Mouse (Mus musculus): ENCODE results near the gene Gabbr2. TPM values are rescaled to one million over a fixed set of nuclear protein-coding genes. Genes with fewer than 3 reads are reported as not detected.

Gene Gabbr2
- polyA plus RNA-seq, 1 experiment from 2014 or later, result 0.12 TPM

DNA sequence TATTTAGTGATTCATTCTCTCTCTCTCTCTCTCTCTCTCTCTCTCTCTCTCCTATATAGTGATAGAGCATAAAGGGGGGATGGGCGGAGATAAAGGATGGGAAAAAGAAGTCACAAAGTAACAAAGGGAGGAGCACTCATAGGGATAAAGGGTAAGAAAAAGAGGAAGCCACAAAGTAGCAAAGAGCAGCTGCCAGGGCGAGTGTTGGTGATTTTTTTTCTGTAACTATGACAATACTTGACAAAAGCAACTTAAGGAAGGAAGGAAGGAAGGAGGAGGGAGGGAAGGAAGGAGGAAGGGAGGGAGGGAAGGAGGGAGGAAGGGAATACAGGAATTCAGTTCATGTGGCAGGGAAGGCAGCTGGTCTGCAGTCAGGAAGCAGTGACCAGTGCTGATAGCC is 162.0 kb downstream of the Gabbr2 start:
- Histone ChIP-seq H3K4me1 (no peaks in the 10 kb centered on the region), H3K27ac (no peak overlapping the region), H3K9ac (no peak overlapping the region), H3K4me2 (no peak overlapping the region), H3K9me3 (no peaks in the 10 kb centered on the region), H3K4me3 (replicated peaks) (no peak overlapping the region), H3K27me3 (replicated peaks) (no peaks in the 10 kb centered on the region), H3K36me3 (no peaks in the 10 kb centered on the region)
- no peak for ATAC-seq (ENCODE audit: insufficient read depth, low FRiP score, low read depth)
- WGBS, result 39% methylated on average over 2 of the region's 2 CpGs

DNA sequence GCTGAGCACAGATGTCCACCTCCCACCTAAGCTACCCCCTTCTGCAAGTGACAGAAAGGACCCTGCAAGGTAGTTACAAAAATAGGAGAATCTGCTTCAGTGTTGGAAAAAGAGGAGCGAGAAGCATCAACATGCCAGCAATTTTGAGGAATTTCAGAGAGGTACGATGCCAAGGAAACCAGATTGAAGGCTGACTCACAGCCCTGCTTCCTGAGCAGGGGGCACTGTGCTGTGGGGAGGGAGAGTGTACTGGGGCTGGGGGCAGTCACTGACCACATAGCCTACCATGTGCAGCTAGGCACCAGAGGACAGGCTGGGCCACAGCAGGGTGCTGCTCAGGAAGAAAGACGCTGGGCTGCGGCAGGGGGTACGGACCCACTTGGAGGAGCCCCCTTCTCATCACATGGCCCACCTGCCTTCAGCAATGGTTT is 163.5 kb downstream of the Gabbr2 start:
- Histone ChIP-seq H3K36me3 (no peaks in the 10 kb centered on the region), H3K27ac (no peak overlapping the region), H3K4me1 (no peaks in the 10 kb centered on the region), H3K9me3 (no peaks in the 10 kb centered on the region), H3K4me3 (replicated peaks) (no peak overlapping the region), H3K4me2 (no peak overlapping the region), H3K9ac (no peak overlapping the region), H3K27me3 (replicated peaks) (no peaks in the 10 kb centered on the region)
- WGBS, result 88% methylated on average over 5 of the region's 5 CpGs
- ATAC-seq (ENCODE audit: insufficient read depth, low FRiP score, low read depth), result no peak

- Histone ChIP-seq H3K27ac (no peak overlapping the region), H3K9me3 (no peaks in the 10 kb centered on the region), H3K4me1 (no peaks in the 10 kb centered on the region), H3K27me3 (replicated peaks) (no peaks in the 10 kb centered on the region), H3K36me3 (no peaks in the 10 kb centered on the region), H3K9ac (no peak overlapping the region), H3K4me2 (no peak overlapping the region), H3K4me3 (replicated peaks) (no peak overlapping the region)
- ATAC-seq (ENCODE audit: insufficient read depth, low FRiP score, low read depth), result no peak
- WGBS, result 57% methylated on average over 9 of the region's 9 CpGs
Observed at GRCm38 (mm10) chr4:46827471-46827870, 164.2 kb downstream of the Gabbr2 start.

GRCm38 (mm10) chr4:46825846-46826529 is 165.7 kb downstream of the Gabbr2 start:
- Histone ChIP-seq H3K9me3 (no peaks in the 10 kb centered on the region), H3K27me3 (replicated peaks) (no peaks in the 10 kb centered on the region), H3K9ac (no peak overlapping the region), H3K4me3 (replicated peaks) (no peak overlapping the region), H3K27ac (no peak overlapping the region), H3K4me1 (no peaks in the 10 kb centered on the region), H3K4me2 (no peak overlapping the region), H3K36me3 (no peaks in the 10 kb centered on the region)
- 75% methylated on average over 10 of the region's 10 CpGs for WGBS
- peak; percentile 40; the same call in 1 of the 2 replicates for ATAC-seq (ENCODE audit: insufficient read depth, low FRiP score, low read depth)

- Histone ChIP-seq H3K27ac (no peak overlapping the region), H3K4me3 (replicated peaks) (no peak overlapping the region), H3K27me3 (replicated peaks) (no peaks in the 10 kb centered on the region), H3K9ac (no peak overlapping the region), H3K36me3 (no peaks in the 10 kb centered on the region), H3K9me3 (no peaks in the 10 kb centered on the region), H3K4me1 (no peaks in the 10 kb centered on the region), H3K4me2 (no peak overlapping the region)
- ATAC-seq (ENCODE audit: insufficient read depth, low FRiP score, low read depth), result no peak
- 76% methylated on average over 14 of the region's 14 CpGs for WGBS
Observed at GRCm38 (mm10) chr4:46823738-46824137, 167.9 kb downstream of the Gabbr2 start.

DNA sequence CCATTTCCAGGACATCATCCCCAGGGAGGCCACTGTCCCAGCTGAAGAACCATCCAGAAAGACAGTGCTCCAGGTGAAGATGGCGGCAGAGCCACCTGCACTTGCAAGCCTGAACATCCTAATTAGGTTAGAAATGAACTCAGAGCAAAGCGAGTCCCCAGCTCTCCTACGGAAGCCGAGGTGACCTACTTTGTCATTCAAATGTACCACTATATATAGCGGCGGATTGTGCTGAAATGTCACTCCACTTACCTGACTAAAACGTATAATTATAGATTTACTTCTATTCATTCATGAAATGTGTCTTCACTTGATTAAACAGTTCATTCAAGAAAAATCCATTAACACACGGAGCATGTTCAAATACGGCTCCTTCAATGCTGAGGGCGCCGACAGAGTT is 170.0 kb downstream of the Gabbr2 start:
- Histone ChIP-seq H3K27me3 (replicated peaks) (no peaks in the 10 kb centered on the region), H3K9ac (no peak overlapping the region), H3K4me1 (no peaks in the 10 kb centered on the region), H3K27ac (no peak overlapping the region), H3K9me3 (no peaks in the 10 kb centered on the region), H3K4me2 (no peak overlapping the region), H3K36me3 (no peaks in the 10 kb centered on the region), H3K4me3 (replicated peaks) (no peak overlapping the region)
- 84% methylated on average over 11 of the region's 11 CpGs for WGBS
- ATAC-seq (ENCODE audit: insufficient read depth, low FRiP score, low read depth), result no peak

- no peaks in the 10 kb centered on the region for H3K36me3 ChIP-seq
- no peak overlapping the region for H3K4me2 ChIP-seq
- no peaks in the 10 kb centered on the region for H3K27me3 ChIP-seq (replicated peaks)
Observed at GRCm38 (mm10) chr4:46814954-46815353, 176.7 kb downstream of the Gabbr2 start.

GRCm38 (mm10) chr4:46814236-46814635 is 177.4 kb downstream of the Gabbr2 start:
- Histone ChIP-seq H3K4me1 (0 out of 2 replicates have a peak, but pooled peaks cover 6% of the 10 kb centered on the region), H3K9me3 (no peaks in the 10 kb centered on the region), H3K4me3 (replicated peaks) (no peak overlapping the region), H3K4me2 (no peak overlapping the region), H3K27ac (no peak overlapping the region), H3K9ac (no peak overlapping the region), H3K27me3 (replicated peaks) (no peaks in the 10 kb centered on the region), H3K36me3 (no peaks in the 10 kb centered on the region)
- 79% methylated on average over 10 of the region's 10 CpGs for WGBS
- ATAC-seq (ENCODE audit: insufficient read depth, low FRiP score, low read depth), result no peak

More at GRCm38 (mm10) chr4:46814954-46815353, 176.7 kb downstream of the Gabbr2 start:
- 54% methylated on average over 4 of the region's 4 CpGs for WGBS
- no peak overlapping the region for H3K4me3 ChIP-seq (replicated peaks)
- no peak overlapping the region for H3K27ac ChIP-seq
- ATAC-seq (ENCODE audit: insufficient read depth, low FRiP score, low read depth), result no peak
- 0 out of 2 replicates have a peak, but pooled peaks cover 6% of the 10 kb centered on the region for H3K4me1 ChIP-seq
- no peaks in the 10 kb centered on the region for H3K9me3 ChIP-seq
- no peak overlapping the region for H3K9ac ChIP-seq

GRCm38 (mm10) chr4:46811165-46811564 is 180.5 kb downstream of the Gabbr2 start:
- WGBS, result 73% methylated on average over 5 of the region's 5 CpGs
- Histone ChIP-seq H3K27ac (no peak overlapping the region), H3K4me3 (replicated peaks) (no peak overlapping the region), H3K27me3 (replicated peaks) (no peaks in the 10 kb centered on the region), H3K4me2 (no peak overlapping the region), H3K9me3 (no peaks in the 10 kb centered on the region), H3K4me1 (0 out of 2 replicates have a peak, but pooled peaks cover 6% of the 10 kb centered on the region), H3K36me3 (no peaks in the 10 kb centered on the region), H3K9ac (no peak overlapping the region)
- ATAC-seq (ENCODE audit: insufficient read depth, low FRiP score, low read depth), result no peak

DNA sequence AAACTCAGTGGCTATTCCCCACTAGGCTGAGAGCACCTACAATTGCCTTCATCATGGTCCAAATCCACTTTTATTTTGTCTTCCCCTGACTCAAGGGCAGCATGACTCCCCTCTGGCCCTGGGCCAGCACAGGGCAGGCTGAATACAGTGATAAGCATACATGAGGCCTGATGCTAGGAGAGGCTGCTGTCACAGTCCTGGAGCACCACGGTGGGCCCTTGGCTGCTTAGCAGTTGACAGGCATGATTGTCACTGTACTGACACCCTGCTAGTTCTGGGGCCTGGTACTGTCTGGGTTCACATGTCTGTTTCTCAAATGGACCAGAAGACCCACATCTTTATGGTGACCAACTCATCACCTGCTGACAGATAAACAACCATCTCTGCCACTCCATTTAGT is 184.8 kb downstream of the Gabbr2 start:
- no peaks in the 10 kb centered on the region for H3K9me3 ChIP-seq
- 86% methylated on average over 1 of the region's 1 CpGs for WGBS
- H3K4me2 ChIP-seq, result no peak overlapping the region
- no peak for ATAC-seq (ENCODE audit: insufficient read depth, low FRiP score, low read depth)
- H3K27ac ChIP-seq, result no peak overlapping the region
- no peaks in the 10 kb centered on the region for H3K36me3 ChIP-seq
- no peaks in the 10 kb centered on the region for H3K27me3 ChIP-seq (replicated peaks)
- no peak overlapping the region for H3K9ac ChIP-seq
- no peaks in the 10 kb centered on the region for H3K4me1 ChIP-seq
- no peak overlapping the region for H3K4me3 ChIP-seq (replicated peaks)

GRCm38 (mm10) chr4:46805910-46806309 is 185.8 kb downstream of the Gabbr2 start:
- no peak overlapping the region for H3K4me2 ChIP-seq
- H3K4me3 ChIP-seq (replicated peaks), result no peak overlapping the region
- H3K36me3 ChIP-seq, result no peaks in the 10 kb centered on the region
- no peaks in the 10 kb centered on the region for H3K27me3 ChIP-seq (replicated peaks)
- no peaks in the 10 kb centered on the region for H3K4me1 ChIP-seq
- H3K9me3 ChIP-seq, result no peaks in the 10 kb centered on the region
- WGBS, result 41% methylated on average over 3 of the region's 3 CpGs
- no peak overlapping the region for H3K27ac ChIP-seq
- ATAC-seq (ENCODE audit: insufficient read depth, low FRiP score, low read depth), result no peak
- no peak overlapping the region for H3K9ac ChIP-seq

DNA sequence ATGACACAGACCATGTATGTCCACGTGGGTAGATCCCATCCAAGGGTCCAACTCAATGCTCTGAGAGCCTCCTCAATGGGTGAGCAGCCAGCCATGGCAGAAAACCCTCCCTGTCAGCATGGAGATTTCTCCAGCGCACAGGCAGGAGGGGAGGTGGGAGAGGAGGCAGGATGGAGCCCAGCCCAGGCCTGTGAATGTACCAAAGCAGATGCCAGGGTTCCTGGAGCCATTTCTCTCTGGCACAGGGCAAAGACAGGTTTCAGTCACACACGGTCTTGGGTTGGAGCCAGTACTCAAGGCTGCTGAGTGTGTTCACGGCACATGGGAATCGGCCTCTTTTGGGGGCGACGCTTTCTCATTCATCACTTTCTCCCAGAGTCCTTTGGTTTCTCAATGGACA is 189.3 kb downstream of the Gabbr2 start:
- Histone ChIP-seq H3K36me3 (no peaks in the 10 kb centered on the region), H3K27ac (no peak overlapping the region), H3K4me1 (no peaks in the 10 kb centered on the region), H3K9me3 (no peaks in the 10 kb centered on the region), H3K4me2 (no peak overlapping the region), H3K4me3 (replicated peaks) (no peak overlapping the region), H3K9ac (no peak overlapping the region), H3K27me3 (replicated peaks) (no peaks in the 10 kb centered on the region)
- 88% methylated on average over 7 of the region's 7 CpGs for WGBS
- ATAC-seq (ENCODE audit: insufficient read depth, low FRiP score, low read depth), result no peak

DNA sequence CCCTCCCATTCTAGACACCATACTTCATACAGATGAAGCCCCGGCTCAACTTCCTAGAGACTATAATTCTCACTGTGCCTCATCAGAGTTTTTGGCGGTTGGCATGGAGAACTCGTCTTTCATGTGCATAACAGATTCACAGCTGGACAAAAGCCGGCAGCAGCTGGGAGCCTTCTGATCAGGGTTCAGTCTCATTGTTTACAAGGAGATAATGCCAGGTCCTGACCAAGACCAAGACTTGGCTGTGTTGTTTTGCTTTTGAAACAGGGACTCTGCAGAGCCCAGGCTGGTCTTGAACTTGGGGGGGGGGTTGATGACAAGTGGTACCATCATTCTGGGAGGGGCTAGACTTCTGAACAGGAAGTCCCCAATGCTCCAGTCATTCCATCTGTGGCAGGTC is 191.8 kb downstream of the Gabbr2 start:
- Histone ChIP-seq H3K27ac (no peak overlapping the region), H3K27me3 (replicated peaks) (no peaks in the 10 kb centered on the region), H3K4me3 (replicated peaks) (no peak overlapping the region), H3K9me3 (no peaks in the 10 kb centered on the region), H3K4me2 (no peak overlapping the region), H3K4me1 (no peaks in the 10 kb centered on the region), H3K9ac (no peak overlapping the region), H3K36me3 (no peaks in the 10 kb centered on the region)
- 27% methylated on average over 4 of the region's 4 CpGs for WGBS
- no peak for ATAC-seq (ENCODE audit: insufficient read depth, low FRiP score, low read depth)
